Mouse (Mus musculus): Measurements from ENCODE around the gene Hsfy2. TPM values are rescaled to one million over a fixed set of nuclear protein-coding genes. Genes with fewer than 3 reads are reported as not detected.

The Hsfy2 gene
- polyA plus RNA-seq, 1 experiment, result 64.0 TPM

GRCm38 (mm10) chr1:56670509-56670908 is 33.3 kb upstream of the Hsfy2 start:
- Histone ChIP-seq H3K4me3 (ENCODE audit: control insufficient read depth, low read depth, low read length) (no peak overlapping the region), H3K27ac (ENCODE audit: control insufficient read depth, insufficient read depth, low read depth, low read length) (no peak overlapping the region), H3K36me3 (ENCODE audit: control insufficient read depth, insufficient read depth, low read length) (no peaks in the 10 kb centered on the region), H3K4me1 (ENCODE audit: control insufficient read depth, insufficient read depth, low read length) (no peaks in the 10 kb centered on the region), H3K27me3 (ENCODE audit: control insufficient read depth, insufficient read depth, low read length) (no peaks in the 10 kb centered on the region)
- TF ChIP-seq POLR2A (IDR thresholded peaks at IDR 0.05; ENCODE audit: control insufficient read depth, low read depth, low read length), result no peak
- no peak for TF ChIP-seq CTCF (IDR thresholded peaks at IDR 0.05; ENCODE audit: control insufficient read depth, insufficient read depth, insufficient replicate concordance, low read depth, low read length)

DNA sequence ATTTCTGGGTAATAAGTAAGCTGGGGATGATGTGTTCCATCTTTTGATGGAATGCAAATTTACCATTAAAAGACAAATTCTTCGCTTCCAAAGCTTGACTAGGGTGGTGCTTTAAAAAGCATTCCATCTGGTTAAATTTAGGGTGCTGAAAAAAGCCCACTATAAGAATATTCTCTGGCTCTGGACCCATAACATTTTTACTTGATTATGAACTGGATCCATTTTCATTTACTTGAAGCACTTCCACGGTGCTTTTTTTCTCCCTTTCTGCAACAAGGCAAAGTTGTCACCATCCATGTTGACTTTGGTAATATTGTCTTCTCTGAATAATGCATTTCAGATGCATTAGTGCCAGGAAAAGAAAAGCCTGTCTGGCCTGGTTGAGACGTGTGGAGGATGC is 27.4 kb upstream of the Hsfy2 start:
- no peak overlapping the region for H3K27ac ChIP-seq (ENCODE audit: control insufficient read depth, insufficient read depth, low read depth, low read length)
- H3K4me1 ChIP-seq (ENCODE audit: control insufficient read depth, insufficient read depth, low read length), result no peaks in the 10 kb centered on the region
- H3K36me3 ChIP-seq (ENCODE audit: control insufficient read depth, insufficient read depth, low read length), result no peaks in the 10 kb centered on the region
- no peak overlapping the region for H3K4me3 ChIP-seq (ENCODE audit: control insufficient read depth, low read depth, low read length)
- TF ChIP-seq CTCF (IDR thresholded peaks at IDR 0.05; ENCODE audit: control insufficient read depth, insufficient read depth, insufficient replicate concordance, low read depth, low read length), result no peak
- TF ChIP-seq POLR2A (IDR thresholded peaks at IDR 0.05; ENCODE audit: control insufficient read depth, low read depth, low read length), result no peak
- H3K27me3 ChIP-seq (ENCODE audit: control insufficient read depth, insufficient read depth, low read length), result no peaks in the 10 kb centered on the region

DNA sequence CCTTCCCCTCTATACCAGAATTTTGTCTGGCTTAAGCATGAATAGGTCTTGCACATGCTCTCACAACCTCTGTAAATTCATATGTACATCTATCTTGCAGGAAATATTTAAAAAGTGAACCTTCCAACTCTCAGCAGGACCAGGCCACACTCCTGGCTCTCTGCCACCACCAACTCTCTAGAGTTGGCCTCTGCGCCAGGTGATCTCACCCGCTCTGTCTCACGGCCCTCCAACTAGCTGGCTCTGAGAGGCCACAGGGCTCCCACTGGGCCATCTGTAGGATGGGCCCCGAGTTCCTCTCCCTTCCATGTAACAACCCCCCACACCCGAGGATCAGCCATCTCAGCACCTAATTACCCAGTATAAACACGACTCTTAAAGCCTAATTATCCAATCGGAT is 10.4 kb downstream of the Hsfy2 start:
- H3K4me1 ChIP-seq (ENCODE audit: control insufficient read depth, insufficient read depth, low read length), result no peaks in the 10 kb centered on the region
- H3K4me3 ChIP-seq (ENCODE audit: control insufficient read depth, low read depth, low read length), result no peak overlapping the region
- H3K27ac ChIP-seq (ENCODE audit: control insufficient read depth, insufficient read depth, low read depth, low read length), result no peak overlapping the region
- H3K27me3 ChIP-seq (ENCODE audit: control insufficient read depth, insufficient read depth, low read length), result no peaks in the 10 kb centered on the region
- H3K36me3 ChIP-seq (ENCODE audit: control insufficient read depth, insufficient read depth, low read length), result no peaks in the 10 kb centered on the region
- no peak for TF ChIP-seq POLR2A (IDR thresholded peaks at IDR 0.05; ENCODE audit: control insufficient read depth, low read depth, low read length)

- no peaks in the 10 kb centered on the region for H3K4me1 ChIP-seq (ENCODE audit: control insufficient read depth, insufficient read depth, low read length)
- H3K4me3 ChIP-seq (ENCODE audit: control insufficient read depth, low read depth, low read length), result no peak overlapping the region
- H3K36me3 ChIP-seq (ENCODE audit: control insufficient read depth, insufficient read depth, low read length), result no peaks in the 10 kb centered on the region
- no peaks in the 10 kb centered on the region for H3K27me3 ChIP-seq (ENCODE audit: control insufficient read depth, insufficient read depth, low read length)
- TF ChIP-seq CTCF (IDR thresholded peaks at IDR 0.05; ENCODE audit: control insufficient read depth, insufficient read depth, insufficient replicate concordance, low read depth, low read length), result no peak
- no peak for TF ChIP-seq POLR2A (IDR thresholded peaks at IDR 0.05; ENCODE audit: control insufficient read depth, low read depth, low read length)
- H3K27ac ChIP-seq (ENCODE audit: control insufficient read depth, insufficient read depth, low read depth, low read length), result no peak overlapping the region
Measured at GRCm38 (mm10) chr1:56624304-56624703, 12.9 kb downstream of the Hsfy2 start.

DNA sequence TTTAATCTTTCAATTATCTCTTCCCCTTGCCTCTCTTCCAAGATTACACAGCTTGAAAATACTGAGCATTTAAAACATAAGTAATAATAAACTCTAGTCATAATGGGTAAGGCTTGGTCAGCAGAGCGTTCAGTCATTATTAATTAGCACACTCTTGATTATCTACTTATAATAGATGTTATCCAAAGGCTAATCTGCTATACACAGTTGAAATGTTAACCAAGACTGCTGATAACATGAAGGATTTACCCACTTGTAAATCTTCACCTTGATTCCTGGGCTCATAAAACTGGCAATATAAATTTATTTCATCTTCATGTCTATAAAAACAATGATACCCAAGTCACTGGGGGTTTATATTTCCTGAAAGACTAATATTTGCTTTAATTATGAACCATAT is 24.9 kb downstream of the Hsfy2 start:
- H3K4me3 ChIP-seq (ENCODE audit: control insufficient read depth, low read depth, low read length), result no peak overlapping the region
- H3K4me1 ChIP-seq (ENCODE audit: control insufficient read depth, insufficient read depth, low read length), result no peaks in the 10 kb centered on the region
- no peaks in the 10 kb centered on the region for H3K27me3 ChIP-seq (ENCODE audit: control insufficient read depth, insufficient read depth, low read length)
- no peaks in the 10 kb centered on the region for H3K36me3 ChIP-seq (ENCODE audit: control insufficient read depth, insufficient read depth, low read length)
- no peak for TF ChIP-seq POLR2A (IDR thresholded peaks at IDR 0.05; ENCODE audit: control insufficient read depth, low read depth, low read length)
- TF ChIP-seq CTCF (IDR thresholded peaks at IDR 0.05; ENCODE audit: control insufficient read depth, insufficient read depth, insufficient replicate concordance, low read depth, low read length), result no peak
- no peak overlapping the region for H3K27ac ChIP-seq (ENCODE audit: control insufficient read depth, insufficient read depth, low read depth, low read length)
